Mouse (Mus musculus) heart, postnatal 10 days (tissue): ENCODE measurements around the gene Rdh16. TPM values are rescaled to one million over a fixed set of nuclear protein-coding genes. Genes with fewer than 3 reads are reported as not detected.
"Not testable (repeated sequence)": the region's sequence is repeated elsewhere in the genome, so short reads cannot be mapped to it uniquely, and the experiment has no call there.

Experiments used
- DNase-seq, 2 experiments: peaks; one replicate each; pipeline ENCODE4 v3.0.0; 2021
- intact Hi-C: fragments of 180-260 bp; cut with DNase I; formaldehyde crosslinking; loops from one replicate; pipeline ENCODE4 v1.15.1; 2025
- total RNA-seq, 2 experiments: library from RNA; stranded (reverse); gene quantifications; 2 replicates each; pipeline ENCODE4 v1.2.3; 2021

Rdh16 gene
- total RNA-seq, 2 experiments from 2014 or later: not detected

- DNase-seq, intact Hi-C loops: not testable (repeated sequence)
These were observed 92.4 kb downstream of the Rdh16 start for GRCm38 (mm10) chr10:127893163-127894022.

Other genes with a start within 250 kb of the Rdh16 start
- 10 to 100 TPM; 95.8 to 96.3 TPM for gene Lrp1, start 180.0 kb upstream of the Rdh16 start, total RNA-seq
- 10 to 100 TPM; 45.9 to 46.8 TPM for gene Stat6, start 158.2 kb upstream of the Rdh16 start, total RNA-seq
- gene Nemp1, start 134.3 kb upstream of the Rdh16 start, total RNA-seq: 1 to 10 TPM; 5.0 to 7.0 TPM
- gene Nab2, start 132.6 kb upstream of the Rdh16 start, total RNA-seq: 10 to 100 TPM in 1 of 2 experiments, 1 to 10 TPM in 1; 8.5 to 11.7 TPM
- not detected for gene Myo1a, start 96.0 kb upstream of the Rdh16 start, total RNA-seq
- gene Tac2, start 76.7 kb upstream of the Rdh16 start, total RNA-seq: not detected
- gene Zbtb39, start 61.6 kb upstream of the Rdh16 start, total RNA-seq: 1 to 10 TPM; 8.1 to 9.6 TPM
- 1 to 10 TPM; 4.6 to 4.7 TPM for gene Gpr182, start 49.4 kb upstream of the Rdh16 start, total RNA-seq
- under 1 TPM; 0.10 to 0.12 TPM for gene Rdh1, start 41.4 kb upstream of the Rdh16 start, total RNA-seq
- under 1 TPM in 1 of 2 experiments, not detected in 1; 0.17 TPM for gene Rdh16f1, start 41.4 kb upstream of the Rdh16 start, total RNA-seq
- gene Rdh9, start 24.8 kb upstream of the Rdh16 start, total RNA-seq: under 1 TPM in 1 of 2 experiments, not detected in 1; 0.74 TPM
- gene Rdh19, start 48.8 kb downstream of the Rdh16 start, total RNA-seq: not detected
- gene Rdh16f2, start 65.3 kb downstream of the Rdh16 start, total RNA-seq: not detected
- gene Rdh7, start 87.7 kb downstream of the Rdh16 start, total RNA-seq: not detected
- gene Sdr9c7, start 97.4 kb downstream of the Rdh16 start, total RNA-seq: not detected
- not detected for gene Hsd17b6, start 206.5 kb downstream of the Rdh16 start, total RNA-seq
- gene Prim1, start 214.0 kb downstream of the Rdh16 start, total RNA-seq: 1 to 10 TPM; 8.2 to 9.6 TPM
- gene Naca, start 234.4 kb downstream of the Rdh16 start, total RNA-seq: 100 to 1,000 TPM; 639 to 645 TPM